Mouse (Mus musculus) embryonic fibroblast, embryonic 13.5 days (primary cell): ENCODE measurements around the gene Anapc15.

Source experiments
- CTCF ChIP-seq: IDR thresholded peaks from 2 replicates; pipeline ENCODE4 v1.5.1; 2011; ENCODE audit warnings: mild to moderate bottlenecking, control low read depth, low read length, moderate library complexity, borderline replicate concordance; ENCODE audit not compliant: insufficient read depth
- POLR2A ChIP-seq: IDR thresholded peaks from 2 replicates; pipeline ENCODE4 v1.6.1; 2011; ENCODE audit warnings: low read depth, mild to moderate bottlenecking, control low read depth, low read length, moderate library complexity

- TF ChIP-seq POLR2A (peak; percentile 42; the same call in 1 of the 2 replicates), CTCF (no peak)
These were observed 27.0 kb upstream of the Anapc15 start for GRCm38 (mm10) chr7:101836271-101837153.
